Mouse (Mus musculus): ENCODE results near the gene Olfr48. TPM values are rescaled to one million over a fixed set of nuclear protein-coding genes. Genes with fewer than 3 reads are reported as not detected.

Olfr48 gene
- not detected for polyA plus RNA-seq (2015; fragmentation: Illumina TruSeq; extraction: RNeasy Lipid Tissue Mini Kit (QIAGEN cat#74804); ENCODE audit: insufficient read depth, low read depth, low replicate concordance)

GRCm38 (mm10) chr2:89848105-89848504 lies at the start of gene Olfr48:
Gene Olfr48 (minus strand): TSS chr2:89848205.

GRCm38 (mm10) chr2:89878137-89878536 lies 30.1 kb upstream of the Olfr48 start, which contains the start of gene Olfr1257:
Gene Olfr1257 (plus strand): TSS chr2:89878437.

GRCm38 (mm10) chr2:89841455-89841854 lies 6.5 kb downstream of the Olfr48 start, which contains the start of gene Olfr1256:
Gene Olfr1256 (minus strand): TSS chr2:89841555.

GRCm38 (mm10) chr2:89811751-89812150 lies 36.3 kb downstream of the Olfr48 start, which contains the start of gene Olfr1255:
Gene Olfr1255 (plus strand): TSS chr2:89812051.

GRCm38 (mm10) chr2:89793519-89793918 lies 54.5 kb downstream of the Olfr48 start, which contains the start of gene Olfr1254:
Gene Olfr1254 (minus strand): TSS chr2:89793619.

Other genes with a start within 250 kb of the Olfr48 start
- gene Olfr1247, start 234.1 kb downstream of the Olfr48 start, polyA plus RNA-seq (2015; fragmentation: Illumina TruSeq; extraction: RNeasy Lipid Tissue Mini Kit (QIAGEN cat#74804); ENCODE audit: insufficient read depth, low read depth, low replicate concordance): not detected
- not detected for gene Olfr1248, start 230.0 kb downstream of the Olfr48 start, polyA plus RNA-seq (2015; fragmentation: Illumina TruSeq; extraction: RNeasy Lipid Tissue Mini Kit (QIAGEN cat#74804); ENCODE audit: insufficient read depth, low read depth, low replicate concordance)
- not detected for gene Olfr1249, start 213.2 kb downstream of the Olfr48 start, polyA plus RNA-seq (2015; fragmentation: Illumina TruSeq; extraction: RNeasy Lipid Tissue Mini Kit (QIAGEN cat#74804); ENCODE audit: insufficient read depth, low read depth, low replicate concordance)
- gene Olfr1250, start 186.7 kb downstream of the Olfr48 start, polyA plus RNA-seq (2015; fragmentation: Illumina TruSeq; extraction: RNeasy Lipid Tissue Mini Kit (QIAGEN cat#74804); ENCODE audit: insufficient read depth, low read depth, low replicate concordance): not detected
- not detected for gene Olfr1251, start 176.3 kb downstream of the Olfr48 start, polyA plus RNA-seq (2015; fragmentation: Illumina TruSeq; extraction: RNeasy Lipid Tissue Mini Kit (QIAGEN cat#74804); ENCODE audit: insufficient read depth, low read depth, low replicate concordance)
- not detected for gene Olfr1252, start 123.2 kb downstream of the Olfr48 start, polyA plus RNA-seq (2015; fragmentation: Illumina TruSeq; extraction: RNeasy Lipid Tissue Mini Kit (QIAGEN cat#74804); ENCODE audit: insufficient read depth, low read depth, low replicate concordance)
- not detected for gene Olfr1253, start 91.1 kb downstream of the Olfr48 start, polyA plus RNA-seq (2015; fragmentation: Illumina TruSeq; extraction: RNeasy Lipid Tissue Mini Kit (QIAGEN cat#74804); ENCODE audit: insufficient read depth, low read depth, low replicate concordance)
- gene Olfr1254, start 54.6 kb downstream of the Olfr48 start, polyA plus RNA-seq (2015; fragmentation: Illumina TruSeq; extraction: RNeasy Lipid Tissue Mini Kit (QIAGEN cat#74804); ENCODE audit: insufficient read depth, low read depth, low replicate concordance): not detected
- gene Olfr1255, start 36.2 kb downstream of the Olfr48 start, polyA plus RNA-seq (2015; fragmentation: Illumina TruSeq; extraction: RNeasy Lipid Tissue Mini Kit (QIAGEN cat#74804); ENCODE audit: insufficient read depth, low read depth, low replicate concordance): not detected
- gene Olfr1256, start 6.7 kb downstream of the Olfr48 start, polyA plus RNA-seq (2015; fragmentation: Illumina TruSeq; extraction: RNeasy Lipid Tissue Mini Kit (QIAGEN cat#74804); ENCODE audit: insufficient read depth, low read depth, low replicate concordance): not detected
- not detected for gene Olfr1257, start 30.2 kb upstream of the Olfr48 start, polyA plus RNA-seq (2015; fragmentation: Illumina TruSeq; extraction: RNeasy Lipid Tissue Mini Kit (QIAGEN cat#74804); ENCODE audit: insufficient read depth, low read depth, low replicate concordance)
- not detected for gene Olfr1258, start 79.1 kb upstream of the Olfr48 start, polyA plus RNA-seq (2015; fragmentation: Illumina TruSeq; extraction: RNeasy Lipid Tissue Mini Kit (QIAGEN cat#74804); ENCODE audit: insufficient read depth, low read depth, low replicate concordance)
- not detected for gene Olfr1259, start 100.5 kb upstream of the Olfr48 start, polyA plus RNA-seq (2015; fragmentation: Illumina TruSeq; extraction: RNeasy Lipid Tissue Mini Kit (QIAGEN cat#74804); ENCODE audit: insufficient read depth, low read depth, low replicate concordance)
- gene Olfr1260, start 126.1 kb upstream of the Olfr48 start, polyA plus RNA-seq (2015; fragmentation: Illumina TruSeq; extraction: RNeasy Lipid Tissue Mini Kit (QIAGEN cat#74804); ENCODE audit: insufficient read depth, low read depth, low replicate concordance): not detected
- gene Olfr1261, start 143.0 kb upstream of the Olfr48 start, polyA plus RNA-seq (2015; fragmentation: Illumina TruSeq; extraction: RNeasy Lipid Tissue Mini Kit (QIAGEN cat#74804); ENCODE audit: insufficient read depth, low read depth, low replicate concordance): not detected
- gene Olfr1262, start 151.9 kb upstream of the Olfr48 start, polyA plus RNA-seq (2015; fragmentation: Illumina TruSeq; extraction: RNeasy Lipid Tissue Mini Kit (QIAGEN cat#74804); ENCODE audit: insufficient read depth, low read depth, low replicate concordance): not detected
- gene Olfr1263, start 163.9 kb upstream of the Olfr48 start, polyA plus RNA-seq (2015; fragmentation: Illumina TruSeq; extraction: RNeasy Lipid Tissue Mini Kit (QIAGEN cat#74804); ENCODE audit: insufficient read depth, low read depth, low replicate concordance): not detected
- not detected for gene Olfr1264, start 177.4 kb upstream of the Olfr48 start, polyA plus RNA-seq (2015; fragmentation: Illumina TruSeq; extraction: RNeasy Lipid Tissue Mini Kit (QIAGEN cat#74804); ENCODE audit: insufficient read depth, low read depth, low replicate concordance)
- not detected for gene Olfr1265, start 187.1 kb upstream of the Olfr48 start, polyA plus RNA-seq (2015; fragmentation: Illumina TruSeq; extraction: RNeasy Lipid Tissue Mini Kit (QIAGEN cat#74804); ENCODE audit: insufficient read depth, low read depth, low replicate concordance)
- not detected for gene Olfr140, start 215.4 kb upstream of the Olfr48 start, polyA plus RNA-seq (2015; fragmentation: Illumina TruSeq; extraction: RNeasy Lipid Tissue Mini Kit (QIAGEN cat#74804); ENCODE audit: insufficient read depth, low read depth, low replicate concordance)

All from pancreas, adult 10 weeks (tissue).